Mouse (Mus musculus) frontal cortex, postnatal 36 days (tissue): ENCODE results near the gene Kcnq1.

ENCODE experiments used
- DNase-seq, 2 experiments: peaks; one replicate each; pipeline ENCODE4 v3.0.0; 2022; ENCODE audit warnings: low spot score in 2 of 2

Kcnq1 gene

GRCm38 (mm10) chr7:143106062-143106461 lies at the start of gene Kcnq1:
Gene Kcnq1 (plus strand): TSS chr7:143106362.
- DNase-seq = no peak

GRCm38 (mm10) chr7:143057023-143057422 lies 49.1 kb upstream of the Kcnq1 start:
- no peak for DNase-seq

GRCm38 (mm10) chr7:143057667-143058220 lies 48.4 kb upstream of the Kcnq1 start:
- no peak for DNase-seq

GRCm38 (mm10) chr7:143058221-143058697 lies 47.9 kb upstream of the Kcnq1 start:
- DNase-seq = no peak

GRCm38 (mm10) chr7:143059202-143059870 lies 46.8 kb upstream of the Kcnq1 start:
- DNase-seq = peak in 1 of 2 experiments; percentile 52

- DNase-seq = no peak
These were observed 43.5 kb upstream of the Kcnq1 start for GRCm38 (mm10) chr7:143062704-143063103.

GRCm38 (mm10) chr7:143064226-143064625 lies 41.9 kb upstream of the Kcnq1 start:
- DNase-seq = peak in 1 of 2 experiments; percentile 38

GRCm38 (mm10) chr7:143065692-143066091 lies 40.5 kb upstream of the Kcnq1 start:
- DNase-seq = no peak

GRCm38 (mm10) chr7:143067469-143067868 lies 38.7 kb upstream of the Kcnq1 start:
- no peak for DNase-seq

- no peak for DNase-seq
These were observed 38.3 kb upstream of the Kcnq1 start for GRCm38 (mm10) chr7:143067897-143068296.

- DNase-seq = peak in 1 of 2 experiments; percentile 33
These were observed 37.8 kb upstream of the Kcnq1 start for GRCm38 (mm10) chr7:143068316-143068881.

GRCm38 (mm10) chr7:143068882-143069591 lies 37.1 kb upstream of the Kcnq1 start, which contains the start of gene Tssc4:
Gene Tssc4 (plus strand): TSS chr7:143069249.
- DNase-seq = peak; percentile 98 to 99

- no peak for DNase-seq
These were observed 36.3 kb upstream of the Kcnq1 start for GRCm38 (mm10) chr7:143069751-143070400.

- no peak for DNase-seq
These were observed 35.6 kb upstream of the Kcnq1 start for GRCm38 (mm10) chr7:143070506-143071070.

GRCm38 (mm10) chr7:143072605-143073004 lies 33.6 kb upstream of the Kcnq1 start:
- no peak for DNase-seq

- DNase-seq = peak; percentile 34 to 36
These were observed 33.1 kb upstream of the Kcnq1 start for GRCm38 (mm10) chr7:143073086-143073485.

- no peak for DNase-seq
These were observed 30.8 kb upstream of the Kcnq1 start for GRCm38 (mm10) chr7:143075394-143075793.

GRCm38 (mm10) chr7:143077351-143077750 lies 28.8 kb upstream of the Kcnq1 start:
- no peak for DNase-seq

- DNase-seq = no peak
These were observed 24.1 kb upstream of the Kcnq1 start for GRCm38 (mm10) chr7:143082024-143082423.

- no peak for DNase-seq
These were observed 22.5 kb upstream of the Kcnq1 start for GRCm38 (mm10) chr7:143083708-143084107.

- DNase-seq = peak; percentile 26 to 42
These were observed 19.8 kb upstream of the Kcnq1 start for GRCm38 (mm10) chr7:143086366-143086765.
